17 mouse cellular contexts compared by ENCODE assay signal in genomic region chr13:64064276-64064675, GRCm38 (mm10). TPM values are rescaled to one million over a fixed set of nuclear protein-coding genes. Genes with fewer than 3 reads are reported as not detected.
"Had no signal": no experiment of that assay in that cellular context is flagged by ENCODE, and none has a peak within 500 bp of the region (broad histone marks: within the 10 kb centered on the region; RNA-seq: fewer than 3 reads in every experiment).

No protein-coding gene starts in this region.

- H3K9ac ChIP-seq: limb, embryonic 13.5 days; liver, embryonic 14.5 days; midbrain, embryonic 13.5 days; stomach, embryonic 15.5 days had no signal

- DNase-seq: left cerebral cortex, postnatal 4 days; lung, adult 18-20 months; right cerebral cortex, postnatal 14 days; thymus, postnatal 4 days had no signal

- H3K4me3 ChIP-seq: limb, embryonic 13.5 days; midbrain, embryonic 13.5 days; stomach, embryonic 15.5 days had no signal

- H3K36me3 ChIP-seq: limb, embryonic 13.5 days; midbrain, embryonic 13.5 days; stomach, embryonic 15.5 days had no signal

- H3K4me2 ChIP-seq: limb, embryonic 13.5 days; midbrain, embryonic 13.5 days; stomach, embryonic 15.5 days had no signal

- H3K4me1 ChIP-seq: midbrain, embryonic 13.5 days; stomach, embryonic 15.5 days had no signal

- H3K9me3 ChIP-seq: limb, embryonic 13.5 days; midbrain, embryonic 13.5 days; stomach, embryonic 15.5 days had no signal

- ATAC-seq: midbrain, embryonic 13.5 days had no signal

- H3K27ac ChIP-seq: limb, embryonic 13.5 days; liver, embryonic 14.5 days; midbrain, embryonic 13.5 days; stomach, embryonic 15.5 days had no signal

- H3K27me3 ChIP-seq: midbrain, embryonic 13.5 days; stomach, embryonic 15.5 days had no signal

RNA-seq across cellular contexts. Expression of gene Hsd17b3, which starts 24.8 kb away (rescaled TPM):
- total RNA-seq: layer of hippocampus, adult 18-20 months; layer of hippocampus, postnatal 10 days; left cerebral cortex, postnatal 10 days; liver, adult 2 months; midbrain, postnatal 0 days had no signal
- polyA plus RNA-seq: kidney, embryonic 14.5 days; limb, embryonic 13.5 days; liver, adult 2 months; liver, embryonic 14.5 days; lung, embryonic 16.5 days; midbrain, embryonic 13.5 days; midbrain, postnatal 0 days; neural tube, embryonic 14.5 days; spleen, adult 2 months; stomach, embryonic 15.5 days had no signal
